9 mouse cellular contexts compared by ENCODE assay signal in genomic region chr15:85654791-85655190, GRCm38 (mm10).
A peak's percentile ranks its signal among the peaks of the same experiment; 100 is the strongest.
DNase-seq lines count a peak whose midpoint lies in the region; ATAC-seq and TF ChIP-seq lines count a peak whose summit lies in the region.
"Had no signal": no experiment of that assay in that cellular context is flagged by ENCODE, and none has a peak within 500 bp of the region (broad histone marks: within the 10 kb centered on the region; RNA-seq: fewer than 3 reads in every experiment).

No protein-coding gene starts in this region.

- no peak for TF ChIP-seq CTCF in heart, adult 2 months (IDR thresholded peaks at IDR 0.05)
- TF ChIP-seq CTCF in olfactory bulb, adult 2 months (IDR thresholded peaks at IDR 0.05; ENCODE audit: insufficient read depth, low read depth, low read length), result no peak

- peaks cover 24% of the 10 kb centered on the region for H3K4me1 ChIP-seq in heart, adult 2 months (ENCODE audit: control insufficient read depth, insufficient read depth, low read length)
- H3K4me1 ChIP-seq in lung, embryonic 16.5 days (replicated peaks; ENCODE audit: control insufficient read depth, insufficient read depth, low read length), result peaks cover 36% of the 10 kb centered on the region
- H3K4me1 ChIP-seq in forebrain, embryonic 16.5 days (replicated peaks; ENCODE audit: control insufficient read depth, insufficient read depth, low read length), result peaks cover 57% of the 10 kb centered on the region
- H3K4me1 ChIP-seq in olfactory bulb, adult 2 months (ENCODE audit: control insufficient read depth, insufficient read depth, low read length), result peaks cover 48% of the 10 kb centered on the region
- peaks cover 43% of the 10 kb centered on the region for H3K4me1 ChIP-seq in kidney, embryonic 16.5 days (ENCODE audit: insufficient read depth, low read length)

- no peak for TF ChIP-seq POLR2A in heart, adult 2 months (IDR thresholded peaks at IDR 0.05; ENCODE audit: insufficient read depth, low read depth, low read length)
- TF ChIP-seq POLR2A in olfactory bulb, adult 2 months (IDR thresholded peaks at IDR 0.05; ENCODE audit: insufficient read depth, low read depth, low read length), result no peak

- H3K36me3 ChIP-seq in heart, adult 2 months (ENCODE audit: control insufficient read depth, insufficient read depth, low read length), result peaks cover 7% of the 10 kb centered on the region
- no peaks in the 10 kb centered on the region for H3K36me3 ChIP-seq in lung, embryonic 16.5 days (ENCODE audit: control insufficient read depth, insufficient read depth, low read length)
- H3K36me3 ChIP-seq in forebrain, embryonic 16.5 days (ENCODE audit: control insufficient read depth, insufficient read depth), result no peaks in the 10 kb centered on the region
- no peaks in the 10 kb centered on the region for H3K36me3 ChIP-seq in kidney, embryonic 16.5 days (ENCODE audit: insufficient read depth, low read length)
- H3K36me3 ChIP-seq: intestine, embryonic 15.5 days had no signal

- TF ChIP-seq EP300 in heart, adult 2 months (IDR thresholded peaks at IDR 0.05; ENCODE audit: insufficient read depth, low read depth, low read length), result no peak

- no peaks in the 10 kb centered on the region for H3K27me3 ChIP-seq in heart, adult 2 months (ENCODE audit: control insufficient read depth, insufficient read depth, low read length)
- no peaks in the 10 kb centered on the region for H3K27me3 ChIP-seq in lung, embryonic 16.5 days (ENCODE audit: control insufficient read depth, insufficient read depth, low read depth, low read length)
- H3K27me3 ChIP-seq in forebrain, embryonic 16.5 days (replicated peaks; ENCODE audit: control insufficient read depth, insufficient read depth, low read length), result no peaks in the 10 kb centered on the region; the same call in 1 of the 2 replicates
- no peaks in the 10 kb centered on the region; the same call in 1 of the 2 replicates for H3K27me3 ChIP-seq in kidney, embryonic 16.5 days (ENCODE audit: insufficient read depth, low read length)
- H3K27me3 ChIP-seq: intestine, embryonic 15.5 days had no signal

- H3K79me2 ChIP-seq in heart, adult 2 months (replicated peaks; ENCODE audit: control insufficient read depth, insufficient read depth, low read length), result peaks cover 4% of the 10 kb centered on the region

- intact Hi-C loops in heart, adult 2 months (cut with DNase I), result loop anchor here (10.0 kb wide), 1 partner anchor 50 kb away; no protein-coding TSS in a partner anchor

- H3K4me3 ChIP-seq in heart, adult 2 months, result peak overlapping the region; percentile 57; the same call in 1 of the 2 replicates
- 0 out of 2 replicates have a peak overlapping the region, but pooled peaks have one; percentile 60 for H3K4me3 ChIP-seq in lung, embryonic 16.5 days (ENCODE audit: low read length)
- H3K4me3 ChIP-seq in forebrain, embryonic 16.5 days (replicated peaks; ENCODE audit: low read length), result peak overlapping the region; percentile 9
- no peak overlapping the region; the same call in 1 of the 2 replicates for H3K4me3 ChIP-seq in olfactory bulb, adult 2 months (ENCODE audit: insufficient read depth, low read depth, low read length)
- H3K4me3 ChIP-seq in kidney, embryonic 16.5 days (ENCODE audit: low read length), result no peak overlapping the region

- H3K4me2 ChIP-seq in lung, embryonic 16.5 days (ENCODE audit: low read depth, low read length), result peak overlapping the region; percentile 95
- H3K4me2 ChIP-seq in forebrain, embryonic 16.5 days (ENCODE audit: low read length), result peak overlapping the region; percentile 63
- H3K4me2 ChIP-seq in kidney, embryonic 16.5 days (replicated peaks; ENCODE audit: low read depth, low read length), result no peak overlapping the region

- peak overlapping the region; percentile 62 for H3K9ac ChIP-seq in heart, adult 2 months (ENCODE audit: low read depth, low read length)
- H3K9ac ChIP-seq in lung, embryonic 16.5 days (ENCODE audit: low read length), result peak overlapping the region; percentile 90
- peak overlapping the region; percentile 53 for H3K9ac ChIP-seq in forebrain, embryonic 16.5 days (replicated peaks; ENCODE audit: low read depth, low read length)
- no peak overlapping the region for H3K9ac ChIP-seq in kidney, embryonic 16.5 days (replicated peaks; ENCODE audit: low read length)
- H3K9ac ChIP-seq: intestine, embryonic 15.5 days had no signal

- WGBS in heart, adult 2 months, result 62% methylated on average over 3 of the region's 3 CpGs
- WGBS in lung, embryonic 16.5 days, result 75% methylated on average over 3 of the region's 3 CpGs
- WGBS in forebrain, embryonic 16.5 days, result 62% methylated on average over 3 of the region's 3 CpGs
- WGBS in olfactory bulb, adult 2 months, result 45% methylated on average over 3 of the region's 3 CpGs
- 85% methylated on average over 3 of the region's 3 CpGs for WGBS in kidney, embryonic 16.5 days

- H3K27ac ChIP-seq in heart, adult 2 months, result peak overlapping the region; percentile 100
- H3K27ac ChIP-seq in lung, embryonic 16.5 days (ENCODE audit: low read length), result peak overlapping the region; percentile 46; the same call in 1 of the 2 replicates
- H3K27ac ChIP-seq in forebrain, embryonic 16.5 days (ENCODE audit: low read length), result peak overlapping the region; percentile 99
- peak overlapping the region; percentile 94 for H3K27ac ChIP-seq in olfactory bulb, adult 2 months (ENCODE audit: insufficient read depth, low read depth, low read length)
- H3K27ac ChIP-seq in kidney, embryonic 16.5 days (ENCODE audit: low read length), result no peak overlapping the region

- ATAC-seq in lung, embryonic 16.5 days (ENCODE audit: low read depth), result no peak
- no peak for ATAC-seq in forebrain, embryonic 16.5 days
- ATAC-seq in kidney, embryonic 16.5 days (ENCODE audit: low FRiP score, low TSS enrichment), result no peak
- no peak for ATAC-seq in monocyte, adult 5-6 weeks (replicated peaks; ENCODE audit: insufficient number of reproducible peaks, low FRiP score, low TSS enrichment, poor library complexity, severe bottlenecking)

- DNase-seq in heart, adult 2 months, result peak in 1 of 2 experiments; percentile 27
- no peak for DNase-seq in heart, adult 9 months (ENCODE audit: low spot score in 2 of 2)
- DNase-seq in lung, postnatal 25 days (ENCODE audit: low spot score), result no peak

- H3K9me3 ChIP-seq in lung, embryonic 16.5 days (ENCODE audit: control insufficient read depth, low read length), result no peaks in the 10 kb centered on the region
- H3K9me3 ChIP-seq in forebrain, embryonic 16.5 days (ENCODE audit: control insufficient read depth, low read length), result no peaks in the 10 kb centered on the region
- H3K9me3 ChIP-seq in kidney, embryonic 16.5 days (ENCODE audit: low read length), result no peaks in the 10 kb centered on the region
- H3K9me3 ChIP-seq: intestine, embryonic 15.5 days had no signal

Comparison
In these comparisons a context has a peak if more than half of its experiments do, and no peak if none do; other contexts are left out.
1. H3K4me3 ChIP-seq: peak in heart, adult 2 months (single experiment), lung, embryonic 16.5 days (single experiment) and forebrain, embryonic 16.5 days (single experiment); none in olfactory bulb, adult 2 months (single experiment) and kidney, embryonic 16.5 days (single experiment).